Mouse (Mus musculus) frontal cortex, postnatal 36 days (tissue): ENCODE measurements around the gene Rnd2.
"Not testable (repeated sequence)": the region's sequence is repeated elsewhere in the genome, so short reads cannot be mapped to it uniquely, and the experiment has no call there.

Source experiments
- DNase-seq, 2 experiments: peaks; one replicate each; pipeline ENCODE4 v3.0.0; 2022; ENCODE audit warnings: low spot score in 2 of 2

Rnd2 gene

DNA sequence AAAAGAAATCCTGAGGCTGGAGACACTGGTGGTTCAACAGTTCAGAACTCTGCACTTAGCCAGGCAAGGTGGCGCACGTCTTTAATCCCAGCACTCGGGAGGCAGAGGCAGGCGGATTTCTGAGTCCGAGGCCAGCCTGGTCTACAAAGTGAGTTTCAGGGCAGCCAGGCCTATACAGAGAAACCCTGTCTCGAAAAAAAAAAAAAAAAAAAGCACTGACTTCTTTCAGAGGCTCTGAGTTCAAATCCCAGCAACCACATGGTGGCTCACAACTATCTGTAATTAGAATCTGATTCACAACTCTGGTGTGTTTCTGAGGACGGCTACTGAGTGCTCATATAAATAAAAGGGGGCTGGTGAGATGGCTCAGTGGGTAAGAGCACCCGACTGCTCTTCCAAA lies 17.9 kb upstream of the Rnd2 start:
- DNase-seq: not testable (repeated sequence)

DNA sequence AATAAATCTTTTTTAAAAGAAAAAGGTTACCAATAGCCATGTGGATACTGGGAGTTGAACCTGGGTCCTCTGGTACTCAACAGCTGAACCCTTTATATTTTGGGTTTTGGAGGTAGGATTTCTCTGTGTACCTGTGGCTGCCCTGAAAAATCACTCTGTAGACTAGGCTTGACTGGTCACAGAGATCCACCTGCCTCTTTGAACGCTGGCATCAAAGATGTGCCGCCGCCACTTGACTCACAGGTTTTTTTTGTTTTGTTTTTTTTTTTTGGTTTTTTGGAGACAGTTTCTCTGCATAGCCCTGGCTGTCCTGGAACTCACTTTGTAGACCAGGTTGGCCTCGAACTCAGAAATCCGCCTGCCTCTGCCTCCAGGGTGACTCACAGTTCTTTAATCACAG lies 17.0 kb upstream of the Rnd2 start:
- DNase-seq: no peak

DNA sequence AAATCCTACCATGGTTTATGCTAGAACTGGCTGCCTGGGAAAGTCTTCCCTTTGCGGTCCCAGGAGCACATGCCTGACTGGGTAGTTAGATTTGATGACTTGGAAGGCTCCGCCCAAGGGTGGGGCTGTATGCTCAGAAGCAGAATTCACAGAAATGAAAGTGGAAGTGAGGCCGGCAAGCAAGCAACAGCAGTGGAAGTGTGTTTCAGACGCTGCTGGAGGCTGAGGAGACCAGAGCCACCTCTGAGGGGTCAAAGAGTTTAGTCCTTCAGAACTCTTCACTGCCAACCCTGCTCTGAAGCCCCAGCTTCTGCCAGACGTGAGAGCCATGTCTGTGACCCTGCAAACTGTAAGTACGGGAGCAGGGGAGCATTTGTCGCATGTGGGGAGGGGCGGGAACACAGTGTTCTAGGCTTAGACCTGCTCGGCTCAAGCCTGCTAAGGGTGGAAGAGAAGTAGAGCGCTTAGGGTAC lies 16.5 kb upstream of the Rnd2 start, which contains the start of gene Ifi35:
Gene Ifi35, plus strand, starts transcription at position 134 of the 473 bp plus-strand sequence.
- DNase-seq: no peak

GRCm38 (mm10) chr11:101448899-101449298 lies 15.9 kb upstream of the Rnd2 start:
- DNase-seq: no peak

DNA sequence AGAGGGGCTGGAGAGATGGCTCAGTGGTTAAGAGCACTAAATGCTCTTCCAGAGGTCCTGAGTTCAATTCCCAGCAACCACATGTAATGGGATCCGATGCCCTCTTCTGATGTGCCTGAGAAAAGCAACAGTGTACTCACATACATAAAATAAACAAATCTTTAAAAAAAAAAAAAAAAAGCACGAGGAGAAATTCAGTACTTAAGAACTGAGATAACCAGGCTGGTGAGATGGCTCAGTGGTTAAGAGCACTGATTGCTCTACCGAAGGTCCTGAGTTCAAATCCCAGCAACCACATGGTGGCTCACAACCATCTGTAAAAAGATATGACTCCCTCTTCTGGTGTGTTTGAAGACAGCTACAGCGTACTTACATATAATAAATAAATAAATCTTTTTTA lies 15.2 kb upstream of the Rnd2 start:
- DNase-seq: not testable (repeated sequence)

DNA sequence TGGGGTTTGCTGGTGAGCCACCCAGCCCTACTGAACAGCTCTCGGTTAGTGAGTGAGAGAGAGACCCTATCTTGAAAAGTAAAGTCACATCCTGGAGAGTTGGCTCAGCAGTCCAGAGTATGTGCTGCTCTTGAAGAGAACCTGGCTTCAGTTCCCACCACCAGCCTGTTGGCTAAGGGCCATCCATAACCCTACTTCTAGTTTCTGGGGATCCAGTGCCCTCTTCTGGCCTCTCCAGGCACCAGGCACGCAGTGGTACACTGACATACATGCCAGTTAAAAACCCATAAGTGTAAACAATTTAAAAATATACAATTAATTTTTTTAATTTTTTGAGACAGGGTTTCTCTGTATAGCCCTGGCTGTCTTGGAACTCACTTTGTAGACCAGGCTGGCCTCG lies 14.4 kb upstream of the Rnd2 start:
- no peak for DNase-seq

GRCm38 (mm10) chr11:101451536-101451935 lies 13.3 kb upstream of the Rnd2 start:
- DNase-seq: no peak

- no peak for DNase-seq
Observed at GRCm38 (mm10) chr11:101452093-101452774, 12.6 kb upstream of the Rnd2 start.

- no peak for DNase-seq
Observed at GRCm38 (mm10) chr11:101454702-101455101, 10.1 kb upstream of the Rnd2 start.

- DNase-seq: no peak
Observed at GRCm38 (mm10) chr11:101455627-101456026, 9.2 kb upstream of the Rnd2 start.

DNA sequence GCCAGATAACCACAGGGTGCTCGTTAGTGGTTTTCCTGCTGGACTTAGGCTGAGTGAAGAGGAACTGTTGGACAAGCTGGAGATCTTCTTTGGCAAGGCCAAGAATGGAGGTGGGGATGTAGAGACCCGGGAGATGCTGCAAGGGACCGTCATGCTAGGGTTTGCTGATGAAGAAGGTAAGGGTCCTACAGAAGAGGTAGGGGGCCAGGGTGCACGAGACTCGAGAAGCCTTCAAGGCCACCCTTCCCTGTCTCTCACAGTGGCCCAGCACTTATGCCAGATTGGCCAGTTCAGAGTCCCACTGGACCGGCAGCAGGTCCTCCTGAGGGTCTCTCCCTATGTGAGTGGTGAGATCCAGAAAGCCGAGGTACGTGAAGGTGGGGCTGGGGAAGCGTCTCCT lies 7.2 kb upstream of the Rnd2 start:
- DNase-seq: no peak

GRCm38 (mm10) chr11:101458217-101458616 lies 6.6 kb upstream of the Rnd2 start:
- DNase-seq: no peak

DNA sequence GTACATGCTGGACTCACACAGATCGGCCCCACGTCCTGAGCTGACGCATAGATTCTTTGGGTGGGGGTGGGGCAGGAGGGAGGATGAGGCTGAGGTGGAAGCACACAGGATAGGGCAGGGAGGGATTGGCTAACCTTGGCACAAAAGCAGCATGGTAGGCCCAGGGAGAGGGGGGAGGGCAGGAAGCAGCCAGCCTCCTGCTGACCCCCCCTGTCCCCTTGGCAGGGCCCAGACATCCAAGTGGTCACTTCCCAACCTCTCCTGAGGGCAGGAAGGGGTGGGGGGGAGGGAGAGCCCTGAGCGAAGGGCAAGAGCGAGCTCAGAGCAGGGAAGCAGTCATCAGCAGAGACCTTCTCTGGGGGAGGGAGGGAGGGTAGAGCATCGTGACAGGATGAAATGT lies 5.1 kb upstream of the Rnd2 start:
- no peak for DNase-seq

DNA sequence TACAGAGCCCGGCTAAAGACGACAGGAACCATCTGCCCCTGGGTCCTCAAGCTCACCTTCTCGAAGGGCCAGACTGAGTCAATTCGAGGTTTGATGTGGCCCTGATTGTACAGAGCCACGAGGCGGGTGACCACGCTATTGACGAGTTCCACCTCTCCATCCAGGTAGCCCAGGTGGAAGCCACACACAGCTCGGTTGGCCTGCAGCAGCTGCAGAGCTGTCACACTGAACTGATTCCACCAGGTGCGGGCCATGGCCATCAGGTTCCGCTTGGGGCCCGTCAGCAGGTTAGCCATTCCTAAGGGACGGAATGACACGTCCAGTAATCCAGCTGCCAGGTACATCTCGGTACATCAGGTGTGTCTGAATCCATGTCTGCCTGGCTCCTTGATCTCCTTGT lies 4.5 kb upstream of the Rnd2 start:
- no peak for DNase-seq

DNA sequence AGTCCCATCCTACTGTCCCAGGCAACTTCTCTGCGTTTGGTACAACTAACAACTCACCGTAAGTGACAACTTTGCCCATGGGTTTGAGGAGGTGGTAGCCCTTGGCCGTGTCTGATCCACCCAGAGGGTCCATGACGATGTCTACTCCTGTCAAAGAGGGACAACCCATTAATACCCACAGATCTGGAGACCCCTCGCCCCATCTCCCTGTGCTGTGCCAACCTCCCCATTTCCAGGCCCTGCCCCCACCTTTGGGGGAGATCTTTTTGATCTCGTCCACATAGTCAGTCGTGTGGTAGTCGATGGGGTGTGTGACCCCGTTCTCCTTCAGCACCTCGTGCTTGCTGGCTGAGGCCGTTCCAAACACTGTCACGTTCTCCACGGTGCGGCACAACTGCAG lies 2.7 kb upstream of the Rnd2 start:
- DNase-seq: no peak

- no peak for DNase-seq
Observed at GRCm38 (mm10) chr11:101462583-101463440, 2.0 kb upstream of the Rnd2 start.

DNA sequence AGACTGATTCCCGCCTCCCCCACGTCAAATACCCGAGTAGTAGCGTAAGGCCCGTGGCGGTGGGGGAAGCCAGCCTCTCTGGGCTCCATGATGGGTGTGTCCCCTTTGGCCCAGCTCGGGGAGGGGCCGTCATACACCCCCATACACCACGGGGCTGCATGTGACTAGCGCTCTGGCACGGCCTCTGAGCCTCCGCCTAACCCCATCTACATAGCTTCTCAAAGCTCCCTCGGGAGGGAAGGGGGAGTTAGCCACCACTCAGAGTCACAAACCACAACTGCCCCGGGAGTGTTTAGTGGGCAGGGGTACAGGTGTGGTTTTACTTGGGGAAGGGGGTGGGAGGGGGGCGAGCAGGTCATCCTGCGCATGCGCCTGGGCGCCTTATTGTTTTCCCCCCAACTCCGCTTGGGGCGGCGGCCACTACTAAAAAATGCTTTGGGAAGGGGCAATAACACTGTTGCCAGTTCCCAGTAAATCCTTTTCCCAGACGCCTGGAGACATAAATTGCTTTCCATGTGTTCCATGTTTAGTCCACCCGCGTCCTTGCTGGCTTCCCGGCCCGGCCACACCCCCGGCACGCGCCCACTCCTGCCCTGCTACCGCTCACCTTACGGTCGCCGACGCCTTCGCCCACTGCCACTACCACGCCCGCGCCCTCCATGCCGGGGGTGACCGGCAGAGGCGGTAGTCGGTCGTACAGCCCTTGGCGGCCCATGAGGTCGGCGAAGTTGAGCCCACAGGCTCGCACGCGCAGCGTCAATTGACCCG lies 486 bp downstream of the Rnd2 start:
- peak in 1 of 2 experiments; percentile 19 for DNase-seq

DNA sequence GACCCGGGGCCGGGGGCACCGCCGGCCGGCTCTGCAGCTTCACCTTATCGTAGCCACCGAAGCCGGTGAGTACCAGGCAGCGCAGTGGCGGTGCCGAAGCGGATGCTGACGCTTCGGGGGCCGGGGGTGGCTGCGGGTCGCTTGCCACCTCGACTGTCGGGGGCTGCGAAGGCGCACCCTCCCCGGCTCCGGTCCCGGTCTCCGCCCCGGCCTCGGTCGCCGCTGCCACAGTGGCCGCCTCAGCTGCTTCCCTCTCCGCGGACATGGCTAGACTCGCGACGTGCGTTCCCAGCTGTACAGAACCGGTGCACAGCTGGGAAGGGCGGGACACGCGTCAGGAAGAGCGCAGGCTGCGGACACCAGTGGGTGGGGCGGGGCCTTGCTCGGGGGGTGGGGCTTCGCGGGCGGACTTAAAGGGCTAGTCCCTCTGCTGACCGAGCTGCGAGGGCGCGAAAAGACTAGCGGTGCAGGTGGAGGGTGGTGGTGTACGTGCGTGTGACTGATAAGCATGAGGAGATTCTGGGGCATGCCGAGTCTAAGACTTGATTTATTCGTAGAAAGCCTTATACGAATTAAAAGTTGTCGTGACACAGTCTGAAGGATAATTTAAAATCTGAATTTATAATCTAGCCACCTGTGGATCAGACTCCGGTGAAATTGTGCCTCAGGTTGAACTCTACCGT lies 1.2 kb downstream of the Rnd2 start, which contains the start of gene Vat1:
Gene Vat1, minus strand, starts transcription at position 362 of the 683 bp plus-strand sequence.
- peak; percentile 56 to 61 for DNase-seq

- not testable (repeated sequence) for DNase-seq
Observed at GRCm38 (mm10) chr11:101466552-101466950, 1.8 kb downstream of the Rnd2 start.

DNA sequence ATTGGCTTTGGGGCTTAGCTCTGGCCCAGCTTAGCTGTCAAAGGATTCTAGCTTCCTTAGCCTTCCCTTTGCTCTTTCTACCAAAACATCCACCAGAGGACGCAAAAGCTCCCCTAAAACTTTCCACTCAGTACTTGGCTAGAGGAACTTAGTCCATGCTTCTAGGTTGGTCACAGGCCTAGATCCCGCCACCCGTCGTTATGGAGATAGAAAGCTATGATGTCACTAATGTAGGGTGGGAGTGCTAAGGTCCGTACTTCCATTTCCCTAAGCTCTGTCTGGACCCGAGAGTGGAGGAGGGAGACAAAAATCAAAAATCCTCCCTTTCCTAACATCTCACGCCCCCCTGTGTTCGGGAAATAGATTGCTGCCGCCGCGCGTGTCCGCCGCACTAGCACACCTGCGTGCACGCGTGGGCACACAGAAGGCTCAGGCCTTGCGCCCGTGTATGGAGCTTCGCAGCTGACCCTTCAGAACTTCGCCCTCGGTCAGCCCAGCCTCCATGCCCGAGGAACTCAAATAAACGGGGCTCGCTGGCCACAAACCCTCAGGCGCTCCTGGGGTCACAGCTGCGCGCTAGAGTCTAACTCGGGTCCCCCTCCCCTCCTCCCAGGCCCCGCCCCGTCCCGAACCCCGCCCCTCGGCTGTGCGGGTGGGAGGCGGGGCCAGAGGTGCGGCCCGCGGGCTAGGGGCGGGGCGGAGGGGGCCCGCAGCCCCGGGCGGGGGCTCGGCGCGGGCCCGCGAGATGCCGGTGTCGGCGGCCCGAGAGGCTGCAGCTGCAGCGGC lies 2.9 kb downstream of the Rnd2 start:
- DNase-seq: peak; percentile 48 to 72

DNA sequence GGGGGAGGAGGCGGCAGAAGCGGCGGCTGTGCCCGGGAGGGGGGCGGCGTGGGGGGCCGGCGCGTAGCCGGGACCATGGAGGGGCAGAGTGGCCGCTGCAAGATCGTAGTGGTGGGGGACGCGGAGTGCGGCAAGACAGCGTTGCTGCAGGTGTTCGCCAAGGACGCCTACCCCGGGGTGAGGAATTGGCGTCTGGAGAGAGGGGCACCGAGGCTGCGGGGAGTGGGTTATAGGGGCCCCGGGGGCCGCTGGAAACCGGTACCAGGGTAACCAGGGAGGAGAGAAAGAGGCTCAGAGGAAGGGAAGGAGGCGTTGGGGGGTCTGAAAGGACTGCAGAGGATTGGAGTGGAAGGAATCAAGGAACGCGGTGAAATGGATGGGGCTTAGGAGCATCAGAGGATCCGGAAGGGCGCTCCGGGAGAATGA lies 3.5 kb downstream of the Rnd2 start:
- peak in 1 of 2 experiments; percentile 27 for DNase-seq
